Mouse (Mus musculus) forebrain, embryonic 12.5 days (tissue): ENCODE results near the gene Gdpgp1. TPM values are rescaled to one million over a fixed set of nuclear protein-coding genes. Genes with fewer than 3 reads are reported as not detected.

ENCODE experiments used
- ATAC-seq: fragments of 200-750 bp; cut with Nextera tagmentation; 2 replicates; pipeline ENCODE4 v1.8.0; 2017; ENCODE audit warnings: moderate TSS enrichment; ENCODE audit not compliant: low FRiP score
- H3K27ac ChIP-seq: fragments of 300-500 bp; sonication (generic); 2 replicates; pipeline ENCODE4 v1.5.1; 2016; ENCODE audit warnings: mild to moderate bottlenecking
- H3K27me3 ChIP-seq: fragments of 300-500 bp; sonication (generic); 2 replicates; pipeline ENCODE4 v1.6.1; 2016; ENCODE audit warnings: mild to moderate bottlenecking
- H3K36me3 ChIP-seq: fragments of 300-500 bp; sonication (generic); replicated peaks from 2 replicates; pipeline ENCODE4 v1.6.1; 2016; ENCODE audit warnings: mild to moderate bottlenecking
- H3K4me1 ChIP-seq: fragments of 300-500 bp; sonication (generic); 2 replicates; pipeline ENCODE4 v1.6.1; 2016
- H3K4me2 ChIP-seq: fragments of 300-500 bp; sonication (generic); 2 replicates; pipeline ENCODE4 v1.6.1; 2016; ENCODE audit warnings: mild to moderate bottlenecking, moderate library complexity
- H3K4me3 ChIP-seq: fragments of 300-500 bp; sonication (generic); replicated peaks from 2 replicates; pipeline ENCODE4 v1.5.1; 2016; ENCODE audit warnings: mild to moderate bottlenecking
- H3K9ac ChIP-seq: fragments of 300-500 bp; sonication (generic); 2 replicates; pipeline ENCODE4 v1.6.1; 2016; ENCODE audit warnings: mild to moderate bottlenecking
- H3K9me3 ChIP-seq: fragments of 300-500 bp; sonication (generic); 2 replicates; pipeline ENCODE4 v1.6.1; 2016
- WGBS: fragments of 180-500 bp; shearing (Covaris S2); methylation state at CpG from one replicate; pipeline ENCODE4 v1.1.7; 2016; 5-methylcytosine and 5-hydroxymethylcytosine counted together
- polyA plus RNA-seq: library from polyadenylated mRNA; unstranded; fragments of >200 nt; fragmentation: Nextera tagmentation; extraction: Ambion mirVana; gene quantifications from 2 replicates; pipeline ENCODE4 v1.2.1, GENCODE M21; 2016

Gdpgp1 gene
- polyA plus RNA-seq, 1 experiment from 2014 or later: 4.2 TPM

DNA sequence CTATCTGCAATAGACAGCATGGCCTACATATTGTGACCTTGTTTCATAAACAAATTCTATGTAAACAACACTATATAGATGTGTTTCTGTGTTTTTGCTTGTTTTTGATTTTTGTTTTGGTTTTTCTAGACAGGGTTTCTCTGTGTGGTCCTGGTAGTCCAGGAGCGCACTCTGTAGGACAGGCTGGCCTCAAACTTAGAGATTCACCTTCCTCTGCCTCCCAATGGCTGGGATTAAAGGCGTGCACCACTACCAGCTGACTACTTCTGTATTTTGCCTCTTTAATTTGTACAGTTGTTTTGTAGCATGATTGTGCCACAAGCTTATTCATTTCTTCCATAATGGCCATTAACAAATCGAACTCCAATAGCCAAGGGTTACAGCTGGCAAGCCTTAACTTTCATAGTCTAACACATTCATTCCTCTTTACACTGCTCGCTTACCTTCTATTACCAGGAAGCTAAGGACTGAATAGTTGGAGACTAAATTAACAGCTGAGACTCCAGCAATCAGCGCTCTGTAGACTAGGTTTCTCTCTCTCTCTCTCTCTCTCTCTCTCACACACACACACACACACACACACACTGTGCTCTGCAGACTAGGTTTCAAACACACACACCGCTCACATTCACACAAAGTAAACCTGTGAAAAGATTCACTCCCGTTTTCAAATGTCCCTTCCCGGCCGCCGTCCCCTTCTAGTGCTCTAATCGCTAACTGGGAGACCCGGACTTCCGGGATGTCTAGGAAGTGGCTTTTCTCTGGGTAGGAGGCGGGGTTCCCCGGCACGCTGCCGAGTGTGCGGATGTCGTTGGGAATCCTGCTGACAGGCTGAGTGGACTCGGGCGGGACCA lies 36.5 kb downstream of the Gdpgp1 start, which contains the start of gene Vps33b:
Gene Vps33b (plus strand): TSS at position 753 of the 854 bp plus-strand sequence.
- peak within 1 kb of the TSS; percentile 80 for H3K9ac ChIP-seq
- H3K36me3 ChIP-seq: peaks cover 48% of the 10 kb centered on the region
- H3K4me1 ChIP-seq: peaks cover 18% of the 10 kb centered on the region
- ATAC-seq: peak; percentile 89
- 4% methylated on average over 21 of the region's 21 CpGs for WGBS
- H3K27ac ChIP-seq: peak within 1 kb of the TSS; percentile 63
- no peaks in the 10 kb centered on the region for H3K27me3 ChIP-seq
- H3K4me3 ChIP-seq: peak within 1 kb of the TSS; percentile 79
- H3K9me3 ChIP-seq: peaks cover 5% of the 10 kb centered on the region; the same call in 1 of the 2 replicates
- peak within 1 kb of the TSS; percentile 95 for H3K4me2 ChIP-seq

DNA sequence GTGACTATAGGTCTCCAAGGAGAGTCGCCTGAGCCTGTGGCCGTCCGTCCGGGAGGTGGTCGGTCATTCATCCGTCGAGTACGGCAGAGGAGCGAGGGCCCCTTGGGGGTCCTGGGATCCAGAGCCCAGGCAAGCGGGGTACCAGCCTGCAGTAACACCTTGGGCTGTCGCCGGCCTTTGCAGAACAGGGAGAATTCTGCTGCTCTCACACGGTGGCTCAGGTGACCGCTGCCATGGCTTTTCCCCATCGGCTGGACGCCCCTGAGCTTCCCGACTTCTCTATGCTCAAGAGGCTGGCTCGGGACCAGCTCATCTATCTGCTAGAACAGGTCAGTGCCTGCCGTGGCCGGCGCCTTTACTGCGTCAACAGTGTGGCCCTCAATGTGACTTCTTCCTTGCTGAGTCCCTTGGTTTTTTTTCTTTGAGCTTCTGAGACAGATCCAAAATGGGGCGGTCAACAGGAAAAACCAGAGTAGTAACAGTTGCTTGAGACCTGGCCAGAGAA lies 37.1 kb downstream of the Gdpgp1 start:
- H3K27ac ChIP-seq: peak overlapping the region; percentile 63
- WGBS: under 1% methylated on average over 23 of the region's 23 CpGs

DNA sequence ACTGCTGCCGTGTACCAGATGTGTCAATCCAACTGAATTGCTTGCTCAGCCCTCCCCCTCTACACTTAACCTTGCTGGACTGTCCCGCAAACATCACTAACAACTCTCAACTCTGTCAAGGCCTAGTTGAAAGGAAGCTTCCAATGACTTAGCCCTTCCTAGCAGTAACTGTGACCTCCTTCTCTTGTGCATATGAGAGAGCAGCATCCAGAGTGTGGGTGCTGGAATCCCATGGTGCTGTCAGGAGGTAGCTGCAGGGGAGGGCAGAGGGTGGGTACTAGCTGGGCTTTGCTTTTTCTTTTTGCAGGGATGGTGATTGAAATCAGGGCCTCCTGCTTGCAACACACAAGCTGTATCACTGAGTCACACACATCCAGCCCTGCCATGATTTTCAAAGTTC lies 40.8 kb downstream of the Gdpgp1 start:
- Histone ChIP-seq H3K4me1 (peaks cover 18% of the 10 kb centered on the region), H3K4me2 (no peak overlapping the region), H3K4me3 (no peak overlapping the region), H3K36me3 (peaks cover 59% of the 10 kb centered on the region), H3K9me3 (peaks cover 18% of the 10 kb centered on the region), H3K9ac (no peak overlapping the region), H3K27me3 (no peaks in the 10 kb centered on the region), H3K27ac (no peak overlapping the region)
- no peak for ATAC-seq
- WGBS: 96% methylated on average over 2 of the region's 2 CpGs

More for the DNA sequence above, 37.1 kb downstream of the Gdpgp1 start:
- Histone ChIP-seq H3K9me3 (peaks cover 12% of the 10 kb centered on the region), H3K36me3 (peaks cover 48% of the 10 kb centered on the region), H3K4me2 (peak overlapping the region; percentile 95), H3K27me3 (no peaks in the 10 kb centered on the region), H3K9ac (peak overlapping the region; percentile 80), H3K4me1 (peaks cover 18% of the 10 kb centered on the region), H3K4me3 (peak overlapping the region; percentile 79)
- ATAC-seq: peak; percentile 62

DNA sequence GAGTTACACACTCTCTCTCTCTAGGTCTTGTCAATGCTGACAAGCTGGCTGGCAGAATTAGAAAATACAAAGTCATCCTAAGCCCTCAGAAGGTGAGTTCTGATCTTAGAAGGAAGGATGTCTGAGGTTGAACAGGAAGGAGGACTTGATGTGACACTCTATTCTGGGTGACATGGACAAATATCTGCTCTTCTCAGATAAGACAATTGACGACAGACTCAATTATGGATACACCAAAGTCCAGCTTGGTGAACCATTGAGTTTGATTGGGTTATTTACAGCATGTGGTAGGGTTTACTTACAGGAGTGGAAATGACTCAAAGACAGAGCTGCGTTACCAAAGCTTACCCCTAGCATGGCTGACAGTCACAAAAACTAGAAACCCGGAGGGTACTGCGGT lies 43.7 kb downstream of the Gdpgp1 start:
- Histone ChIP-seq H3K27me3 (no peaks in the 10 kb centered on the region), H3K4me1 (no peaks in the 10 kb centered on the region), H3K4me3 (no peak overlapping the region), H3K27ac (no peak overlapping the region), H3K36me3 (peaks cover 77% of the 10 kb centered on the region), H3K9ac (no peak overlapping the region), H3K9me3 (peaks cover 18% of the 10 kb centered on the region), H3K4me2 (no peak overlapping the region)
- WGBS: 95% methylated on average over 4 of the region's 4 CpGs
- no peak for ATAC-seq

DNA sequence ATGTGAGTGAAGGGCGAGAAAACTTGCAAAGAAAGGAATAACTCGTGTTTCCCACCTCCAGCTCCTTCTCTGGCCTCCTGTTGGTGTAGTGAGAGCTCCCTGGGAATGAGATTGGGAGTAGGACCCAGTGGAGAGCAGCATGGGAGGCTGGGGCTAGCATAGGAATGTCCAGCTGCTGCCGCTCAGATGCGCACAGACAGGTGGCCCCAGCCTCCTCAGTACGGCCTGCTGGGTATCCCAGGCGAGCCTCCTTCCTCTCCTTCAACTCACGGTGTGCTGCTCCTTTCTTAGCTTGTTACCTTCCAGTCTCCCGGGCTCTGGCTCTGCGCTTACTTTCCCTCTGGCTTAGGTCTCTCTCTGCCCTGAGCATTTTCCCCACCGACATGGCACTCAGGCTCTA lies 47.4 kb downstream of the Gdpgp1 start:
- 85% methylated on average over 10 of the region's 10 CpGs for WGBS
- Histone ChIP-seq H3K27me3 (no peaks in the 10 kb centered on the region), H3K36me3 (peaks cover 76% of the 10 kb centered on the region), H3K4me3 (no peak overlapping the region), H3K9me3 (peaks cover 4% of the 10 kb centered on the region), H3K9ac (no peak overlapping the region), H3K4me1 (no peaks in the 10 kb centered on the region), H3K4me2 (no peak overlapping the region), H3K27ac (no peak overlapping the region)
- ATAC-seq: no peak

DNA sequence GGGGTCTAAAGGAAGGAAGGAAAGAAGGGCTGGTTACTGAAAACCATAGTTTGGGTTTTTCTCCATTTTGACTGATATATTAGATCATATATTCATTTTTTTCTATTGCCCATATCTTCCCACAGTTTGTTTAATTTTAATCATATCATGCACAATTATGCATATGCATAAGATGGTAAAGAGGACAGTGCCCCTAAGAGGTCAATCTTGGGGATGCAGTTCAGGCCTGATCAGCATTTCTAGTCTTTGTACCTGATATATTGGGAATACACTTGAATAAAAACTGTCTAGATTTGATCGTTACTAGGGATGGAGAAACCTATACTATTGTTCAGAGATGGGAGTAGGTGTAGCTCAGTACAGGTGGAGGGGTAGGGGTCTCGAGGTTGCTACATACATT lies 48.3 kb downstream of the Gdpgp1 start:
- H3K27me3 ChIP-seq: no peaks in the 10 kb centered on the region
- no peak overlapping the region for H3K27ac ChIP-seq
- H3K4me1 ChIP-seq: no peaks in the 10 kb centered on the region
- H3K4me3 ChIP-seq: no peak overlapping the region
- no peak for ATAC-seq
- H3K9me3 ChIP-seq: no peaks in the 10 kb centered on the region
- no peak overlapping the region for H3K4me2 ChIP-seq
- WGBS: 90% methylated on average over 2 of the region's 2 CpGs
- no peak overlapping the region for H3K9ac ChIP-seq
- peaks cover 78% of the 10 kb centered on the region for H3K36me3 ChIP-seq

DNA sequence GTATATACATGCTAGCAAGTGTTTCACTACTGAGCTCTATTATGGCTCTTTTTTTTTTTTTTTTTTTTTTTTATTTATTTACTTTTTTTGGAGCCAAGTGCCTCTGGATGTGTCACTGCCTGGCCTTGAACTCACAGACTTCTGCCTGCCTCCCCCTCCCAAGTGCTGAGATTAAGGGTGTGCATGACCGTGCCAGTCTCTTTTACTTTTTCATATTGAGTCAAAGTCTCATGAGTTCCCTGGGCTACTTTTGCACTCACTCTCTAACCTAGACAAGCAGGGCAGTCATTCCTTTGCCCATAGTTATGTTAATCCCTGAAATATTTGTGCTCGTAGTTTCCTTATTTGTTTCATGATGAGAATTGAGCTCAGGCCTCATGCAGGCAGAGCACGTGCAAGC lies 49.0 kb downstream of the Gdpgp1 start:
- 81% methylated on average over 3 of the region's 3 CpGs for WGBS
- no peaks in the 10 kb centered on the region for H3K27me3 ChIP-seq

DNA sequence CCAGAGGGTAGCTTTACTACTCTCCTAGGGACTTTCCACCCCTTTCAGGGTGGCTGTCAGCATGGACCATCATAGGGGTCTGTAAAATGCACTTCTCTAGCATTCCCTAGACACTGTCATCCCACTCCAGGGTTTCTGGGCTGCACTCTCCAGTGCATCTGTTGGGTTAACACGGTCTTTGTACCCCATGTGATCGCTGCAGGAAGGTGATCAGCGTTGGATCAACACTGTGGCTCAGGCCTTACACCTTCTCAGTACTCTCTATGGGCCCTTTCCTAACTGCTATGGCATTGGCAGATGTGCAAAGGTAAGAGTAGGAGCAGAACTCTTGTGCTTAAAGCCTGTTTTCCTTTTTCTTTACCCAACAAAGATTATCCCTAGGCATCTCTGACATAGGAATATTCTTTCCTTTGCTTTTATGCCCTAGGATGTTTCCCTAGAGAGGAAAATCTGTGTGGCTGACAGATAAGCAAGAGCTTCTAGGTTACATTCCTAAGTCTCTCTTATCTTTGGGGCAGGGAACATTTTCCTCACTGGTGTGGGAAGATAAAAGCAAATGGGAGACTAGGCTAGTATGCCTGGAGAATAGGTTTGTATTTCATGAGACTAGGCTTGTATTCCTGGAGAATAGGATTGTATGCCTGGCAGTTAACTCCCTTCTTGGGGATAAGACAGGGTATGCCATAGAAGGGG lies 50.7 kb downstream of the Gdpgp1 start:
- Histone ChIP-seq H3K27me3 (no peaks in the 10 kb centered on the region), H3K4me2 (no peak overlapping the region), H3K9ac (no peak overlapping the region), H3K9me3 (no peaks in the 10 kb centered on the region), H3K27ac (no peak overlapping the region), H3K4me3 (no peak overlapping the region), H3K4me1 (no peaks in the 10 kb centered on the region), H3K36me3 (peaks cover 77% of the 10 kb centered on the region)
- no peak for ATAC-seq
- WGBS: 91% methylated on average over 3 of the region's 3 CpGs

More for the DNA sequence above, 49.0 kb downstream of the Gdpgp1 start:
- no peak overlapping the region for H3K4me3 ChIP-seq
- no peak for ATAC-seq
- no peaks in the 10 kb centered on the region for H3K9me3 ChIP-seq
- no peaks in the 10 kb centered on the region for H3K4me1 ChIP-seq
- H3K4me2 ChIP-seq: no peak overlapping the region
- H3K36me3 ChIP-seq: peaks cover 78% of the 10 kb centered on the region
- H3K9ac ChIP-seq: no peak overlapping the region
- no peak overlapping the region for H3K27ac ChIP-seq

DNA sequence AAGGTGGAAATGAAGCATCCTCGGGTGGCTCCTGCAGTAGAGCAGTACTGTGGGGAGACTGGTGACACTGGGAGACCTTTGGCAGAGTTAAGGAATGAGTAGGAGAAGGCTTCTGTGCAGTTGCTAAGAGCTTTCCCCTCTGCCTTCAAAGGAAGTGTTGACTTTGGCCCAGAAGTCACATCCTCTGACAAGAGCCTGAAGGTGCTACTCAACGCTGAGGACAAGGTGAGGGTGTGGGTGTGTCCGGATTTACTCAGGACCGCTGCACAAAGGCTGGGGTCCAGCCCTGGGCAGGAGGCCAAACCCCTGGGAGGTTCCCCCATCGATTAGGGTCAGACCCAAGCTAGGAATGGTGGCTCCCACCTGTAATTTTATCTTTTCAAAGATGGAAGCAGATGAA lies 51.7 kb downstream of the Gdpgp1 start:
- 91% methylated on average over 5 of the region's 5 CpGs for WGBS
- Histone ChIP-seq H3K27ac (no peak overlapping the region), H3K36me3 (peaks cover 70% of the 10 kb centered on the region), H3K4me1 (no peaks in the 10 kb centered on the region), H3K4me3 (no peak overlapping the region), H3K4me2 (no peak overlapping the region), H3K9ac (no peak overlapping the region), H3K27me3 (no peaks in the 10 kb centered on the region), H3K9me3 (no peaks in the 10 kb centered on the region)
- ATAC-seq: no peak

DNA sequence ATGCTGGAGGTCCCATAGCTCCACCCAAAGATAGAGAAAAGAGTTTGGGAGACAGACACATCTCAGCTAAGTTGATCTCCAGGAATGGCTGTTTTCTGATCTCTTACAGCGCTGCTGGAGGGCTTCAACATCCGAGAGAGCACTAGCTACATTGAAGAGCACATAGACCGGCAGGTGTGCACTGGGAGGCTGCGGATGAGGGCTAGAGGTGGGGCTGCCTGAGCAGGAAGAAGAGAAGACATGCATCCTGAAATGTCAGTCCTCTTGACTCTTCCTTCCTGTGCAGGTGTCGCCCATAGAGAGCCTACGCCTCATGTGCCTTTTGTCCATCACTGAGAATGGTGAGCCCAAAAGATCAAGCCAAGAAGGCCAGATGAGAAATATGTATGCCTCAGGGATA lies 53.1 kb downstream of the Gdpgp1 start:
- ATAC-seq: no peak
- H3K4me1 ChIP-seq: no peaks in the 10 kb centered on the region
- no peak overlapping the region for H3K4me2 ChIP-seq
- H3K36me3 ChIP-seq: peaks cover 71% of the 10 kb centered on the region
- WGBS: 94% methylated on average over 6 of the region's 6 CpGs
- no peak overlapping the region for H3K27ac ChIP-seq
- H3K4me3 ChIP-seq: no peak overlapping the region
- no peaks in the 10 kb centered on the region for H3K9me3 ChIP-seq
- no peaks in the 10 kb centered on the region for H3K27me3 ChIP-seq
- no peak overlapping the region for H3K9ac ChIP-seq

DNA sequence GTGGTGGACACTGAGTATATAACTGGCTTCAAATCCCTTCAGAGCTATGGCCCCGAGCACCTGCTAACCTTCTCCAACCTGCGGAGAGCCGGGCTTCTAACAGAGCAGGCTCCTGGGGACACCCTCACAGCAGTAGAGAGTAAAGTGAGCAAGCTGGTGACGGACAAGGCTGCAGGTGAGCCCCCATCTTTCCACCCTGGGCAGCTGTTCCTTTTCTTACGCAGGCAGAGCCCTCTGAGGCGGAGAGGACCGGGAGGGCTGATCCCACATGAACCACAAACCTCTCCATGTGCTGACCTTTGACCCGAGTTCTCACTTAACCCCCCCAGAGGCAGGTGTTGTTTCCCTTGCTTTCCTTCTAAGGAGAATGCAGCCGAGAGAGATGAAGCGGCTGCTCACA lies 55.1 kb downstream of the Gdpgp1 start:
- no peak for ATAC-seq
- Histone ChIP-seq H3K4me3 (no peak overlapping the region), H3K27ac (no peak overlapping the region), H3K9ac (no peak overlapping the region), H3K9me3 (no peaks in the 10 kb centered on the region), H3K36me3 (peaks cover 74% of the 10 kb centered on the region), H3K4me1 (no peaks in the 10 kb centered on the region), H3K4me2 (no peak overlapping the region), H3K27me3 (no peaks in the 10 kb centered on the region)
- WGBS: 87% methylated on average over 10 of the region's 10 CpGs
